Mouse (Mus musculus) testis, adult 2 months (tissue): ENCODE measurements around the gene Fut2.

Source experiments
- CTCF ChIP-seq: fragments of 200-500 bp; IDR thresholded peaks from 2 replicates; pipeline ENCODE4 v1.5.1; 2012; ENCODE audit warnings: low read depth, mild to moderate bottlenecking, inconsistent platforms, low read length, moderate library complexity; ENCODE audit not compliant: control insufficient read depth, insufficient read depth, insufficient replicate concordance
- POLR2A ChIP-seq: fragments of 200-500 bp; IDR thresholded peaks from 2 replicates; pipeline ENCODE4 v1.6.1; 2012; ENCODE audit warnings: low read depth, mild to moderate bottlenecking, inconsistent platforms, low read length, moderate library complexity; ENCODE audit not compliant: control insufficient read depth

GRCm38 (mm10) chr7:45682144-45683126 lies 16.2 kb upstream of the Fut2 start:
- TF ChIP-seq CTCF: peak; percentile 85
- TF ChIP-seq POLR2A: no peak
